Mouse (Mus musculus) midbrain, embryonic 13.5 days (tissue): ENCODE results near the gene Ankrd16. TPM values are rescaled to one million over a fixed set of nuclear protein-coding genes. Genes with fewer than 3 reads are reported as not detected.

Experiments used
- ATAC-seq: fragments of 200-750 bp; cut with Nextera tagmentation; 2 replicates; pipeline ENCODE4 v1.8.0; 2017; ENCODE audit warnings: mild to moderate bottlenecking, moderate TSS enrichment, moderate library complexity
- H3K27ac ChIP-seq: fragments of 300-500 bp; sonication (generic); 2 replicates; pipeline ENCODE4 v1.5.1; 2015; ENCODE audit warnings: inconsistent platforms, mild to moderate bottlenecking, moderate library complexity
- H3K27me3 ChIP-seq: fragments of 300-500 bp; sonication (generic); 2 replicates; pipeline ENCODE4 v1.6.1; 2015; ENCODE audit warnings: mild to moderate bottlenecking, inconsistent platforms
- H3K36me3 ChIP-seq: fragments of 300-500 bp; sonication (generic); 2 replicates; pipeline ENCODE4 v1.6.1; 2015; ENCODE audit warnings: mild to moderate bottlenecking, inconsistent platforms
- H3K4me1 ChIP-seq: fragments of 300-500 bp; sonication (generic); replicated peaks from 2 replicates; pipeline ENCODE4 v1.6.1; 2015; ENCODE audit warnings: inconsistent platforms
- H3K4me2 ChIP-seq: fragments of 300-500 bp; sonication (generic); replicated peaks from 2 replicates; pipeline ENCODE4 v1.6.1; 2015; ENCODE audit warnings: moderate library complexity, mild to moderate bottlenecking, inconsistent platforms
- H3K4me3 ChIP-seq: fragments of 300-500 bp; sonication (generic); replicated peaks from 2 replicates; pipeline ENCODE4 v1.5.1; 2015; ENCODE audit warnings: mild to moderate bottlenecking, inconsistent platforms
- H3K9ac ChIP-seq: fragments of 300-500 bp; sonication (generic); replicated peaks from 2 replicates; pipeline ENCODE4 v1.6.1; 2015; ENCODE audit warnings: mild to moderate bottlenecking, inconsistent platforms
- H3K9me3 ChIP-seq: fragments of 300-500 bp; sonication (generic); 2 replicates; pipeline ENCODE4 v1.6.1; 2016; ENCODE audit warnings: mild to moderate bottlenecking, inconsistent platforms
- WGBS: fragments of 180-500 bp; shearing (Covaris S2); methylation state at CpG from one replicate; pipeline ENCODE4 v1.1.7; 2015; 5-methylcytosine and 5-hydroxymethylcytosine counted together
- polyA plus RNA-seq: library from polyadenylated mRNA; unstranded; fragments of >200 nt; fragmentation: Nextera tagmentation; extraction: Ambion mirVana; gene quantifications from 2 replicates; pipeline ENCODE4 v1.2.1, GENCODE M21; 2015

Ankrd16 gene
- polyA plus RNA-seq, 1 experiment from 2014 or later: 56.6 TPM

GRCm38 (mm10) chr2:11774426-11774825 lies 3.2 kb upstream of the Ankrd16 start:
- Histone ChIP-seq H3K36me3 (peaks cover 4% of the 10 kb centered on the region), H3K27me3 (no peaks in the 10 kb centered on the region), H3K4me1 (peaks cover 38% of the 10 kb centered on the region), H3K4me3 (no peak overlapping the region), H3K9me3 (no peaks in the 10 kb centered on the region), H3K27ac (no peak overlapping the region), H3K9ac (no peak overlapping the region), H3K4me2 (no peak overlapping the region)
- no peak for ATAC-seq
- 90% methylated on average over 10 of the region's 10 CpGs for WGBS

GRCm38 (mm10) chr2:11775121-11775520 lies 2.6 kb upstream of the Ankrd16 start:
- Histone ChIP-seq H3K9ac (0 out of 2 replicates have a peak overlapping the region, but pooled peaks have one; percentile 23), H3K36me3 (0 out of 2 replicates have a peak, but pooled peaks cover 5% of the 10 kb centered on the region), H3K27ac (no peak overlapping the region), H3K4me3 (no peak overlapping the region), H3K4me2 (no peak overlapping the region), H3K4me1 (peaks cover 45% of the 10 kb centered on the region), H3K27me3 (no peaks in the 10 kb centered on the region), H3K9me3 (no peaks in the 10 kb centered on the region)
- 70% methylated on average over 5 of the region's 5 CpGs for WGBS
- no peak for ATAC-seq

- Histone ChIP-seq H3K4me3 (peak overlapping the region; percentile 71), H3K4me1 (peaks cover 51% of the 10 kb centered on the region), H3K9me3 (no peaks in the 10 kb centered on the region), H3K27ac (peak overlapping the region; percentile 91; the same call in 1 of the 2 replicates), H3K36me3 (peaks cover 18% of the 10 kb centered on the region), H3K27me3 (no peaks in the 10 kb centered on the region), H3K4me2 (peak overlapping the region; percentile 81), H3K9ac (peak overlapping the region; percentile 82)
- 52% methylated on average over 8 of the region's 8 CpGs for WGBS
- no peak for ATAC-seq
Measured at GRCm38 (mm10) chr2:11776415-11776814, 1.3 kb upstream of the Ankrd16 start.

- under 1% methylated on average over 43 of the region's 43 CpGs for WGBS
- peak; percentile 86 for ATAC-seq
- Histone ChIP-seq H3K27ac (peak overlapping the region; percentile 96), H3K9ac (peak overlapping the region; percentile 86), H3K36me3 (peaks cover 36% of the 10 kb centered on the region), H3K27me3 (no peaks in the 10 kb centered on the region), H3K4me3 (peak overlapping the region; percentile 71), H3K4me2 (peak overlapping the region; percentile 85), H3K9me3 (no peaks in the 10 kb centered on the region), H3K4me1 (peaks cover 51% of the 10 kb centered on the region)
Measured at GRCm38 (mm10) chr2:11778087-11778823, 579 bp downstream of the Ankrd16 start.

GRCm38 (mm10) chr2:11784159-11784558 lies 6.5 kb downstream of the Ankrd16 start:
- Histone ChIP-seq H3K4me3 (no peak overlapping the region), H3K9ac (no peak overlapping the region), H3K4me2 (no peak overlapping the region), H3K36me3 (peaks cover 91% of the 10 kb centered on the region), H3K9me3 (no peaks in the 10 kb centered on the region), H3K27ac (no peak overlapping the region), H3K27me3 (no peaks in the 10 kb centered on the region), H3K4me1 (peaks cover 16% of the 10 kb centered on the region)
- 97% methylated on average over 6 of the region's 6 CpGs for WGBS
- no peak for ATAC-seq

- Histone ChIP-seq H3K9ac (no peak overlapping the region), H3K36me3 (peaks cover 49% of the 10 kb centered on the region), H3K4me2 (no peak overlapping the region), H3K27ac (no peak overlapping the region), H3K9me3 (no peaks in the 10 kb centered on the region; the same call in 1 of the 2 replicates), H3K4me1 (no peaks in the 10 kb centered on the region), H3K27me3 (no peaks in the 10 kb centered on the region), H3K4me3 (no peak overlapping the region)
- 76% methylated on average over 4 of the region's 4 CpGs for whole genome bisulfite sequencing
- ATAC-seq: no peak
Measured at GRCm38 (mm10) chr2:11794668-11795067, 17.0 kb downstream of the Ankrd16 start.

GRCm38 (mm10) chr2:11797930-11798364 lies 20.3 kb downstream of the Ankrd16 start:
- 82% methylated on average over 5 of the region's 5 CpGs for WGBS
- ATAC-seq: no peak

GRCm38 (mm10) chr2:11801299-11801930 lies 23.7 kb downstream of the Ankrd16 start:
- Histone ChIP-seq H3K9ac (no peak overlapping the region), H3K36me3 (no peaks in the 10 kb centered on the region), H3K27ac (no peak overlapping the region), H3K27me3 (no peaks in the 10 kb centered on the region), H3K4me1 (no peaks in the 10 kb centered on the region), H3K4me3 (no peak overlapping the region), H3K9me3 (no peaks in the 10 kb centered on the region), H3K4me2 (no peak overlapping the region)
- no peak for ATAC-seq
- WGBS: 98% methylated on average over 2 of the region's 2 CpGs

More at GRCm38 (mm10) chr2:11797930-11798364, 20.3 kb downstream of the Ankrd16 start:
- Histone ChIP-seq H3K27ac (no peak overlapping the region), H3K36me3 (peaks cover 20% of the 10 kb centered on the region), H3K4me2 (no peak overlapping the region), H3K9me3 (no peaks in the 10 kb centered on the region), H3K9ac (no peak overlapping the region), H3K4me1 (no peaks in the 10 kb centered on the region), H3K4me3 (no peak overlapping the region), H3K27me3 (no peaks in the 10 kb centered on the region)

Other genes starting within 250 kb of the Ankrd16 start
- gene Pfkfb3, start 223.8 kb upstream of the Ankrd16 start, polyA plus RNA-seq: 23.4 and 24.8 TPM in 2 replicates
- gene Rbm17, start 173.7 kb upstream of the Ankrd16 start, polyA plus RNA-seq: 140 and 146 TPM in 2 replicates
- not detected in 2 replicates for gene Gm17490, start 151.6 kb upstream of the Ankrd16 start, polyA plus RNA-seq
- 0.16 TPM in 1 of 2 replicates, not detected in the other for gene Il2ra, start 135.1 kb upstream of the Ankrd16 start, polyA plus RNA-seq
- 1.1 and 1.3 TPM in 2 replicates for gene Il15ra, start 72.6 kb upstream of the Ankrd16 start, polyA plus RNA-seq
- gene Fbh1, start 294 bp upstream of the Ankrd16 start, polyA plus RNA-seq: 132 and 133 TPM in 2 replicates